Mouse (Mus musculus): Measurements from ENCODE around the gene Zswim8. TPM values are rescaled to one million over a fixed set of nuclear protein-coding genes. Genes with fewer than 3 reads are reported as not detected.

The Zswim8 gene
- total and polyA plus RNA-seq, 2 experiments, result 11.4 to 95.0 TPM

GRCm38 (mm10) chr14:20758768-20759435, 51.5 kb downstream of the Zswim8 start:
- no peaks in the 10 kb centered on the region for H3K79me2 ChIP-seq (ENCODE audit: control insufficient read depth, insufficient read depth, low read length)
- H3K27me3 ChIP-seq (ENCODE audit: control insufficient read depth, insufficient read depth, low read length), result no peaks in the 10 kb centered on the region
- H3K4me1 ChIP-seq (ENCODE audit: control insufficient read depth, insufficient read depth, low read length), result no peaks in the 10 kb centered on the region
- no peak for DNase-seq (ENCODE audit: extremely low read depth, low read depth, low spot score)
- no peak overlapping the region for H3K4me3 ChIP-seq (ENCODE audit: insufficient read depth, low read depth, low read length)
- whole genome bisulfite sequencing, result 82% methylated on average over 8 of the region's 8 CpGs
- no peak overlapping the region for H3K27ac ChIP-seq (replicated peaks; ENCODE audit: insufficient read depth, low read depth, low read length)
- H3K9ac ChIP-seq (ENCODE audit: low read depth, low read length), result no peak overlapping the region
- TF ChIP-seq POLR2A (IDR thresholded peaks at IDR 0.05; ENCODE audit: extremely low read depth, insufficient read depth, low read length) (no peak), CTCF (IDR thresholded peaks at IDR 0.05; ENCODE audit: low read depth, low read length) (no peak)
- H3K36me3 ChIP-seq (ENCODE audit: control insufficient read depth, insufficient read depth, low read length), result peaks cover 22% of the 10 kb centered on the region

- 83% methylated on average over 5 of the region's 5 CpGs for WGBS
- H3K36me3 ChIP-seq (ENCODE audit: control insufficient read depth, insufficient read depth, low read length), result peaks cover 4% of the 10 kb centered on the region; the same call in 1 of the 2 replicates
- H3K4me1 ChIP-seq (ENCODE audit: control insufficient read depth, insufficient read depth, low read length), result no peaks in the 10 kb centered on the region; the same call in 1 of the 2 replicates
- H3K79me2 ChIP-seq (ENCODE audit: control insufficient read depth, insufficient read depth, low read length), result no peaks in the 10 kb centered on the region
- no peak overlapping the region for H3K4me3 ChIP-seq (ENCODE audit: insufficient read depth, low read depth, low read length)
- TF ChIP-seq POLR2A (IDR thresholded peaks at IDR 0.05; ENCODE audit: extremely low read depth, insufficient read depth, low read length) (no peak), CTCF (IDR thresholded peaks at IDR 0.05; ENCODE audit: low read depth, low read length) (no peak)
- no peaks in the 10 kb centered on the region for H3K27me3 ChIP-seq (ENCODE audit: control insufficient read depth, insufficient read depth, low read length)
- 0 out of 2 replicates have a peak overlapping the region, but pooled peaks have one; percentile 9 for H3K27ac ChIP-seq (replicated peaks; ENCODE audit: insufficient read depth, low read depth, low read length)
- DNase-seq (ENCODE audit: extremely low read depth, low read depth, low spot score), result no peak
- H3K9ac ChIP-seq (ENCODE audit: low read depth, low read length), result no peak overlapping the region
These were observed 57.6 kb downstream of the Zswim8 start for GRCm38 (mm10) chr14:20764942-20765341.

DNA sequence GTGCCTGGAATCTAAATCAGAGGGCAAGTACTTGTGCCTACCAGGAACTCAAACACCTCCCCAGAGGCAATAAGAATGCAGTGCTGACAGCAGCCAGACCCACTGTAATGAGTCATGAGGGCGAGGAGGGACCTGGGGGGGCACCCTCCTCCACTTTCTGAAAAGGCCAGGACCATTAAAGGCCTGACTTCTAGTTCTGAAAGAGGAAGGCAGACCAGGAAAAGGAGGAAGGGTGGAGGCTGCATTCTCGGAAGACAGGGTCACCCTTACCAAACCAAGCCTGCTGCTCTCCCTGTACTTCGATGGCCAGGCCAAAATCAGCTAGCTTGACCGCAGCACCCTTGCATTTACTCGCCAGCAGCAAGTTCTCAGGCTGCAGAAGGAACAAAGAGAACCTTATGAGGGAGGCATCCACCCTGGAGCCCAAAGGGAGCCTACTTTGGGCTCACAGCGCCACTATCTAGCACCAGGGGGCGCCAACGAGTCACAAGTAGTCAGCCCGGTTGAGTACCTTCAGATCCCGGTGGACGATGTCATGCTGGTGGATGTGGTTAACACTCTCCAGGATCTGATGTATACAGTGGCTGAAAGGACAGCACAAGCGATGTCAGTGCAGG, 58.4 kb downstream of the Zswim8 start:
- DNase-seq (ENCODE audit: extremely low read depth, low read depth, low spot score), result peak; percentile 34
- H3K4me3 ChIP-seq (ENCODE audit: insufficient read depth, low read depth, low read length), result no peak overlapping the region
- H3K27ac ChIP-seq (replicated peaks; ENCODE audit: insufficient read depth, low read depth, low read length), result peak overlapping the region; percentile 9; the same call in 1 of the 2 replicates
- TF ChIP-seq POLR2A (IDR thresholded peaks at IDR 0.05; ENCODE audit: extremely low read depth, insufficient read depth, low read length) (no peak), CTCF (IDR thresholded peaks at IDR 0.05; ENCODE audit: low read depth, low read length) (peak; percentile 96)
- no peak overlapping the region for H3K9ac ChIP-seq (ENCODE audit: low read depth, low read length)
- no peaks in the 10 kb centered on the region for H3K79me2 ChIP-seq (ENCODE audit: control insufficient read depth, insufficient read depth, low read length)
- H3K4me1 ChIP-seq (ENCODE audit: control insufficient read depth, insufficient read depth, low read length), result no peaks in the 10 kb centered on the region; the same call in 1 of the 2 replicates
- 30% methylated on average over 12 of the region's 12 CpGs for WGBS
- H3K27me3 ChIP-seq (ENCODE audit: control insufficient read depth, insufficient read depth, low read length), result no peaks in the 10 kb centered on the region
- peaks cover 4% of the 10 kb centered on the region; the same call in 1 of the 2 replicates for H3K36me3 ChIP-seq (ENCODE audit: control insufficient read depth, insufficient read depth, low read length)

- Histone ChIP-seq H3K9ac (ENCODE audit: low read depth, low read length) (no peak overlapping the region), H3K27me3 (ENCODE audit: control insufficient read depth, insufficient read depth, low read length) (no peaks in the 10 kb centered on the region), H3K27ac (replicated peaks; ENCODE audit: insufficient read depth, low read depth, low read length) (no peak overlapping the region), H3K36me3 (ENCODE audit: control insufficient read depth, insufficient read depth, low read length) (peaks cover 4% of the 10 kb centered on the region; the same call in 1 of the 2 replicates), H3K79me2 (ENCODE audit: control insufficient read depth, insufficient read depth, low read length) (no peaks in the 10 kb centered on the region), H3K4me1 (ENCODE audit: control insufficient read depth, insufficient read depth, low read length) (no peaks in the 10 kb centered on the region; the same call in 1 of the 2 replicates), H3K4me3 (ENCODE audit: insufficient read depth, low read depth, low read length) (no peak overlapping the region)
- TF ChIP-seq CTCF (IDR thresholded peaks at IDR 0.05; ENCODE audit: low read depth, low read length), result no peak
- DNase-seq (ENCODE audit: extremely low read depth, low read depth, low spot score), result no peak
- 94% methylated on average over 7 of the region's 7 CpGs for WGBS
These were observed 60.6 kb downstream of the Zswim8 start for GRCm38 (mm10) chr14:20767936-20768335.

DNA sequence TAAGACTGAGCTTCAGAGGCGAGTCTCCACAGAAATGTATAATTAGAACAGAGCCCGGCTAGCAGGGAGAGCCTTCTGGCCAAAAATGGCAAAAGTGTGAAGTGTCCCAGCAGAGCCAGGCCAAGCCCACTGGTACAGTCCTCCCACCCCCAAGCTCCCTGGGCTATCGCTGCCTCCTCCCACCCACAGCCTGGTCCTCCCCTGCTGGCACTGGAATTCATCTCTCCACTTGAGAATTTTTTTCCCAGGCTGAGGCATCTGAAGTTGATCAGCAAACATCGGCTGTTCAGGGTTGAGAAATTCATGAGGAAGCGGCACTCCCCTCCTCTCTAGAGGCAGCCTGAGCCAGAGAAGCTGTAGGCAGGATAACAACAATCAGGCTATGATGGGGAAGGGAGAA, 61.2 kb downstream of the Zswim8 start:
- 80% methylated on average over 5 of the region's 5 CpGs for WGBS
- Histone ChIP-seq H3K9ac (ENCODE audit: low read depth, low read length) (no peak overlapping the region), H3K4me3 (ENCODE audit: insufficient read depth, low read depth, low read length) (no peak overlapping the region), H3K79me2 (ENCODE audit: control insufficient read depth, insufficient read depth, low read length) (no peaks in the 10 kb centered on the region), H3K36me3 (ENCODE audit: control insufficient read depth, insufficient read depth, low read length) (peaks cover 4% of the 10 kb centered on the region; the same call in 1 of the 2 replicates), H3K27ac (replicated peaks; ENCODE audit: insufficient read depth, low read depth, low read length) (no peak overlapping the region), H3K27me3 (ENCODE audit: control insufficient read depth, insufficient read depth, low read length) (no peaks in the 10 kb centered on the region), H3K4me1 (ENCODE audit: control insufficient read depth, insufficient read depth, low read length) (peaks cover 2% of the 10 kb centered on the region; the same call in 1 of the 2 replicates)
- TF ChIP-seq CTCF (IDR thresholded peaks at IDR 0.05; ENCODE audit: low read depth, low read length) (no peak), POLR2A (IDR thresholded peaks at IDR 0.05; ENCODE audit: extremely low read depth, insufficient read depth, low read length) (no peak)
- DNase-seq (ENCODE audit: extremely low read depth, low read depth, low spot score), result no peak

GRCm38 (mm10) chr14:20771941-20772340, 64.6 kb downstream of the Zswim8 start:
- WGBS, result 86% methylated on average over 3 of the region's 3 CpGs
- Histone ChIP-seq H3K27ac (replicated peaks; ENCODE audit: insufficient read depth, low read depth, low read length) (no peak overlapping the region), H3K4me1 (ENCODE audit: control insufficient read depth, insufficient read depth, low read length) (peaks cover 2% of the 10 kb centered on the region; the same call in 1 of the 2 replicates), H3K79me2 (ENCODE audit: control insufficient read depth, insufficient read depth, low read length) (no peaks in the 10 kb centered on the region), H3K36me3 (ENCODE audit: control insufficient read depth, insufficient read depth, low read length) (no peaks in the 10 kb centered on the region), H3K27me3 (ENCODE audit: control insufficient read depth, insufficient read depth, low read length) (no peaks in the 10 kb centered on the region), H3K9ac (ENCODE audit: low read depth, low read length) (no peak overlapping the region), H3K4me3 (ENCODE audit: insufficient read depth, low read depth, low read length) (no peak overlapping the region)
- no peak for DNase-seq (ENCODE audit: extremely low read depth, low read depth, low spot score)
- TF ChIP-seq CTCF (IDR thresholded peaks at IDR 0.05; ENCODE audit: low read depth, low read length), result no peak
- TF ChIP-seq POLR2A (IDR thresholded peaks at IDR 0.05; ENCODE audit: extremely low read depth, insufficient read depth, low read length), result no peak

Measured in liver, adult 2 months (tissue).